Mouse (Mus musculus) B cell, adult 62 days (primary cell): ENCODE data around the gene Vmn2r16. TPM values are rescaled to one million over a fixed set of nuclear protein-coding genes. Genes with fewer than 3 reads are reported as not detected.

Source experiments
- total RNA-seq: library from RNA; stranded (reverse); gene quantifications from 4 replicates; pipeline ENCODE4 v1.2.4, GENCODE M21; 2023

Gene Vmn2r16
- total RNA-seq, result not detected in 4 replicates

DNA sequence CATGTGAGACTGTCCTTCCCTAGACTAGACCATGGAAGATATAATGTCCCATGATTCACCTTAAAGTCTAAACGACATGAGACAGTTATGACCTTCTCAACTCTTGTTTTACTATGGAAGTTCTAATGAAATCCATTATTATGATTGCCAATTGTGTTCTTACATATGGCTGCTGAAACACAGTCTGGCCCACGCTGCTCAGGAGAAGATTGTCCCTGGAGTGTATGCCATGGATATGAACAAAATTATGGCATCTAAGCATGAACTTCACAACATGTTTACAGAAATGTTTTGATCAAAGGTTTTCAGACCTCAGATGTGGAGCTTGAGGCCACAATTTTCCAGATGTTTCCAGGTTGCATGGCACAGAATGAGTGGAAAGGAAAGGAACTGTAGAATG is at the start of gene Vmn2r16:
TSS of gene Vmn2r16 (plus strand) at position 301 of the 400 bp plus-strand sequence.

DNA sequence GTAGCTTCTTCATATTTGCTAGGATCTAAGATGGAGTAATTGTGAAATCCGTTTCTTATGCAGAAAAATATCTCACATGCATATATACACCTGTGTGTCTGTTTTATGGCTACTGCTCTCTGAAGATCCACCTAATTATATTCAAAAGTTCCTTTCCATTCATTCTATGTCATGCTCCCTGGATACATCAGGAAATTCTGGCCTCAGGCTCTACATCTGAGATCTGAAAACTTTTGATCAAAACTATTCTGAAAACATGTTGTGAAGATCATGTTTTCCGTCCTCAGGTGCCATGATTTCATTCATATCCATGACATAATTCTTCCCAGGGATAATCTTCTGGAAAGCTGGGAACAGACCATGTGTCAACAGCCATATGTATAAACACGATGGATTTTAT is 32.4 kb upstream of the Vmn2r16 start, which contains the start of gene Vmn2r15:
TSS of gene Vmn2r15 (minus strand) at position 101 of the 400 bp plus-strand sequence.

DNA sequence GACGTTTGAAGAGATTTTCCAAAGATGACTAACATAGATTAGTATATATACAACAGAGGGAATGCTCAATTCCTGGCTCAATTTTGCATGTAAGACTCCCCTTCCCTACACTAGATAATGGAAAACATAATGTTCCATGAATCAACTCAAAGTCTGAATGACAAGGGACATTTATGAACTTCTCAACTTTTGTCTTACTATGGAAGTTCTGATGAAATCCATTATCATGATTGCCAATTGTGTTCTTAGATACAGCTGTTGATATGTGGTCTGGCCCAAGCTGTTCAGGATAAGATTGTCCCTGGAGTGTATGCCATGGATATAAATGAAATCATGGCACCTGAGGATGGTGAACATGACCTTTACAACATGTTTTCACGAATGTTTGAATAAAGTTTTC is 89.4 kb downstream of the Vmn2r16 start, which contains the start of gene Vmn2r17:
TSS of gene Vmn2r17 (plus strand) at position 301 of the 400 bp plus-strand sequence.

Other genes with a start within 250 kb of the Vmn2r16 start
- not detected in 4 replicates for gene Vmn2r12, start 232.2 kb upstream of the Vmn2r16 start, total RNA-seq
- gene Vmn2r13, start 138.0 kb upstream of the Vmn2r16 start, total RNA-seq, result not detected in 4 replicates
- not detected in 4 replicates for gene Vmn2r14, start 105.5 kb upstream of the Vmn2r16 start, total RNA-seq
- not detected in 4 replicates for gene Vmn2r15, start 32.5 kb upstream of the Vmn2r16 start, total RNA-seq
- gene Vmn2r17, start 89.5 kb downstream of the Vmn2r16 start, total RNA-seq, result not detected in 4 replicates
- gene Crlf2, start 228.8 kb downstream of the Vmn2r16 start, total RNA-seq, result 113 to 122 TPM (median 115 TPM) in 4 replicates